Mouse (Mus musculus): ENCODE measurements around the gene Chrne. TPM values are rescaled to one million over a fixed set of nuclear protein-coding genes. Genes with fewer than 3 reads are reported as not detected.
"Not testable (repeated sequence)": the region's sequence is repeated elsewhere in the genome, so short reads cannot be mapped to it uniquely, and the experiment has no call there.

Chrne gene
- polyA plus RNA-seq, 1 experiment from 2014 or later, result not detected

GRCm38 (mm10) chr11:70571641-70572040 is 47.4 kb downstream of the Chrne start:
- 87% methylated on average over 1 of the region's 1 CpGs for WGBS
- H3K4me3 ChIP-seq (ENCODE audit: control insufficient read depth in 1 of 2, insufficient read depth in 1 of 2, low read depth in 1 of 2, low read length in 2 of 2), result no peak overlapping the region
- H3K4me2 ChIP-seq (ENCODE audit: low read length), result no peak overlapping the region
- no peak overlapping the region for H3K9ac ChIP-seq (ENCODE audit: low read length)
- peaks cover 3 to 14% of the 10 kb centered on the region in 2 experiments for H3K4me1 ChIP-seq (ENCODE audit: control insufficient read depth in 2 of 2, insufficient read depth in 2 of 2, low read length in 2 of 2)
- no peaks in the 10 kb centered on the region for H3K36me3 ChIP-seq (ENCODE audit: control insufficient read depth, insufficient read depth, low read length)
- H3K9me3 ChIP-seq (ENCODE audit: control insufficient read depth, low read length), result no peaks in the 10 kb centered on the region
- ATAC-seq (ENCODE audit: insufficient number of reproducible peaks, insufficient read depth, low FRiP score, low read depth), result no peak
- no peak overlapping the region for H3K27ac ChIP-seq (replicated peaks in 1 of 2; ENCODE audit: control insufficient read depth in 1 of 2, insufficient read depth in 1 of 2, low read depth in 2 of 2, low read length in 2 of 2)
- H3K27me3 ChIP-seq (ENCODE audit: control insufficient read depth, insufficient read depth, low read length), result no peaks in the 10 kb centered on the region

- ATAC-seq (ENCODE audit: insufficient number of reproducible peaks, insufficient read depth, low FRiP score, low read depth); H3K27me3 ChIP-seq (ENCODE audit: control insufficient read depth, insufficient read depth, low read length); H3K27ac ChIP-seq (replicated peaks in 1 of 2; ENCODE audit: control insufficient read depth in 1 of 2, insufficient read depth in 1 of 2, low read depth in 2 of 2, low read length in 2 of 2); H3K9ac ChIP-seq (ENCODE audit: low read length); H3K36me3 ChIP-seq (ENCODE audit: control insufficient read depth, insufficient read depth, low read length); H3K9me3 ChIP-seq (ENCODE audit: control insufficient read depth, low read length); H3K4me3 ChIP-seq (ENCODE audit: control insufficient read depth in 1 of 2, insufficient read depth in 1 of 2, low read depth in 1 of 2, low read length in 2 of 2); H3K4me2 ChIP-seq (ENCODE audit: low read length): not testable (repeated sequence)
- H3K4me1 ChIP-seq (ENCODE audit: control insufficient read depth in 2 of 2, insufficient read depth in 2 of 2, low read length in 2 of 2), result peaks cover 3 to 17% of the 10 kb centered on the region in 2 experiments
- 37% methylated on average over 1 of the region's 1 CpGs for WGBS
Measured at GRCm38 (mm10) chr11:70570614-70571013, 48.4 kb downstream of the Chrne start.

- Histone ChIP-seq H3K4me2 (ENCODE audit: low read length) (no peak overlapping the region), H3K27me3 (ENCODE audit: control insufficient read depth, insufficient read depth, low read length) (no peaks in the 10 kb centered on the region), H3K36me3 (ENCODE audit: control insufficient read depth, insufficient read depth, low read length) (no peaks in the 10 kb centered on the region), H3K4me3 (ENCODE audit: control insufficient read depth in 1 of 2, insufficient read depth in 1 of 2, low read depth in 1 of 2, low read length in 2 of 2) (no peak overlapping the region), H3K27ac (replicated peaks in 1 of 2; ENCODE audit: control insufficient read depth in 1 of 2, insufficient read depth in 1 of 2, low read depth in 2 of 2, low read length in 2 of 2) (no peak overlapping the region), H3K9ac (ENCODE audit: low read length) (no peak overlapping the region; the same call in 1 of the 2 replicates), H3K9me3 (ENCODE audit: control insufficient read depth, low read length) (no peaks in the 10 kb centered on the region), H3K4me1 (ENCODE audit: control insufficient read depth in 2 of 2, insufficient read depth in 2 of 2, low read length in 2 of 2) (peaks cover 3 to 27% of the 10 kb centered on the region in 2 experiments; a peak in 3 of 4 replicates)
- 69% methylated on average over 7 of the region's 7 CpGs for WGBS
- no peak for ATAC-seq (ENCODE audit: insufficient number of reproducible peaks, insufficient read depth, low FRiP score, low read depth)
Measured at GRCm38 (mm10) chr11:70566586-70566985, 52.4 kb downstream of the Chrne start.

Other genes starting within 250 kb of the Chrne start
- 17.8 and 17.9 TPM in 2 replicates for gene Pelp1, start 209.2 kb downstream of the Chrne start, polyA plus RNA-seq (2014; fragmentation: Nextera tagmentation; extraction: Ambion mirVana)
- gene Arrb2, start 186.6 kb downstream of the Chrne start, polyA plus RNA-seq (2014; fragmentation: Nextera tagmentation; extraction: Ambion mirVana), result 5.4 and 8.6 TPM in 2 replicates
- 25.1 and 26.8 TPM in 2 replicates for gene Med11, start 167.3 kb downstream of the Chrne start, polyA plus RNA-seq (2014; fragmentation: Nextera tagmentation; extraction: Ambion mirVana)
- gene Zmynd15, start 159.8 kb downstream of the Chrne start, polyA plus RNA-seq (2014; fragmentation: Nextera tagmentation; extraction: Ambion mirVana), result 0.95 and 2.0 TPM in 2 replicates
- 9.4 and 10.3 TPM in 2 replicates for gene Cxcl16, start 159.2 kb downstream of the Chrne start, polyA plus RNA-seq (2014; fragmentation: Nextera tagmentation; extraction: Ambion mirVana)
- 8.7 and 10.5 TPM in 2 replicates for gene Tm4sf5, start 114.0 kb downstream of the Chrne start, polyA plus RNA-seq (2014; fragmentation: Nextera tagmentation; extraction: Ambion mirVana)
- gene Vmo1, start 104.6 kb downstream of the Chrne start, polyA plus RNA-seq (2014; fragmentation: Nextera tagmentation; extraction: Ambion mirVana), result 0.32 and 0.43 TPM in 2 replicates
- 0.27 and 0.49 TPM in 2 replicates for gene Gltpd2, start 100.0 kb downstream of the Chrne start, polyA plus RNA-seq (2014; fragmentation: Nextera tagmentation; extraction: Ambion mirVana)
- gene Psmb6, start 93.8 kb downstream of the Chrne start, polyA plus RNA-seq (2014; fragmentation: Nextera tagmentation; extraction: Ambion mirVana), result 625 and 657 TPM in 2 replicates
- gene Gm40193, start 86.3 kb downstream of the Chrne start, polyA plus RNA-seq (2014; fragmentation: Nextera tagmentation; extraction: Ambion mirVana), result not detected in 2 replicates
- gene Pld2, start 79.2 kb downstream of the Chrne start, polyA plus RNA-seq (2014; fragmentation: Nextera tagmentation; extraction: Ambion mirVana), result 11.1 and 11.7 TPM in 2 replicates
- gene Mink1, start 56.3 kb downstream of the Chrne start, polyA plus RNA-seq (2014; fragmentation: Nextera tagmentation; extraction: Ambion mirVana), result 12.7 and 13.2 TPM in 2 replicates
- not detected in 2 replicates for gene 4930544D05Rik, start 3.4 kb downstream of the Chrne start, polyA plus RNA-seq (2014; fragmentation: Nextera tagmentation; extraction: Ambion mirVana)
- 0.74 and 1.2 TPM in 2 replicates for gene Gp1ba, start 19.9 kb upstream of the Chrne start, polyA plus RNA-seq (2014; fragmentation: Nextera tagmentation; extraction: Ambion mirVana)
- gene Rnf167, start 28.0 kb upstream of the Chrne start, polyA plus RNA-seq (2014; fragmentation: Nextera tagmentation; extraction: Ambion mirVana), result 73.2 and 75.9 TPM in 2 replicates
- gene Slc25a11, start 28.3 kb upstream of the Chrne start, polyA plus RNA-seq (2014; fragmentation: Nextera tagmentation; extraction: Ambion mirVana), result 290 and 303 TPM in 2 replicates
- 1,353 and 1,384 TPM in 2 replicates for gene Pfn1, start 35.4 kb upstream of the Chrne start, polyA plus RNA-seq (2014; fragmentation: Nextera tagmentation; extraction: Ambion mirVana)
- 468 and 495 TPM in 2 replicates for gene Eno3, start 38.0 kb upstream of the Chrne start, polyA plus RNA-seq (2014; fragmentation: Nextera tagmentation; extraction: Ambion mirVana)
- gene Spag7, start 50.2 kb upstream of the Chrne start, polyA plus RNA-seq (2014; fragmentation: Nextera tagmentation; extraction: Ambion mirVana), result 177 TPM in 2 replicates
- 13.7 and 13.8 TPM in 2 replicates for gene Camta2, start 68.9 kb upstream of the Chrne start, polyA plus RNA-seq (2014; fragmentation: Nextera tagmentation; extraction: Ambion mirVana)
- 2.1 and 2.7 TPM in 2 replicates for gene Inca1, start 80.9 kb upstream of the Chrne start, polyA plus RNA-seq (2014; fragmentation: Nextera tagmentation; extraction: Ambion mirVana)
- 13.9 and 18.9 TPM in 2 replicates for gene Kif1c, start 81.3 kb upstream of the Chrne start, polyA plus RNA-seq (2014; fragmentation: Nextera tagmentation; extraction: Ambion mirVana)
- gene Zfp3, start 145.0 kb upstream of the Chrne start, polyA plus RNA-seq (2014; fragmentation: Nextera tagmentation; extraction: Ambion mirVana), result 9.3 and 9.9 TPM in 2 replicates
- gene Scimp, start 193.4 kb upstream of the Chrne start, polyA plus RNA-seq (2014; fragmentation: Nextera tagmentation; extraction: Ambion mirVana), result 0.50 and 0.62 TPM in 2 replicates
- gene Rabep1, start 225.6 kb upstream of the Chrne start, polyA plus RNA-seq (2014; fragmentation: Nextera tagmentation; extraction: Ambion mirVana), result 27.6 and 27.7 TPM in 2 replicates

Measured in heart, embryonic 14.5 days (tissue).